In genomic region chr5:115748316-115748715, GRCm38 (mm10) we compare ENCODE assay signal across 22 mouse cellular contexts. TPM values are rescaled to one million over a fixed set of nuclear protein-coding genes. Genes with fewer than 3 reads are reported as not detected.
DNase-seq lines count a peak whose midpoint lies in the region; TF ChIP-seq lines count a peak whose summit lies in the region.
"Had no signal": no experiment of that assay in that cellular context is flagged by ENCODE, and none has a peak within 500 bp of the region (broad histone marks: within the 10 kb centered on the region; RNA-seq: fewer than 3 reads in every experiment).

No protein-coding gene starts in this region.

- 54% methylated on average over 8 of the region's 8 CpGs for WGBS in heart, embryonic 10.5 days

- peak; percentile 43 for DNase-seq in heart, adult 11 months
- DNase-seq in heart, embryonic 10.5 days (ENCODE audit: low spot score), result no peak
- DNase-seq in brain, embryonic 14.5 days (ENCODE audit: low read depth), result peak; percentile 15
- peak; percentile 58 for DNase-seq in retina, embryonic 14.5 days (ENCODE audit: low spot score)
- DNase-seq in retina, postnatal 1 day, result peak; percentile 62
- DNase-seq in adipocyte (ENCODE audit: low spot score), result no peak
- DNase-seq in left cerebral cortex, adult 18-20 months (ENCODE audit: low spot score in 2 of 2), result no peak
- DNase-seq in spleen, postnatal 10 days (ENCODE audit: low spot score in 2 of 2), result no peak
- DNase-seq: adrenal gland, adult 2 months; adrenal gland, adult 8-10 months; adrenal gland, postnatal 10 days; adrenal gland, postnatal 14 days; adrenal gland, postnatal 25 days; adrenal gland, postnatal 36 days; B cell, adult 2 months; cerebellum, adult 11 months; cerebellum, adult 11-12 months; cerebellum, adult 18-20 months; cerebellum, adult 2 months had no signal

- no peaks in the 10 kb centered on the region for H3K36me3 ChIP-seq in heart, embryonic 10.5 days
- H3K36me3 ChIP-seq: G1E had no signal

- H3K9me3 ChIP-seq in heart, embryonic 10.5 days, result no peaks in the 10 kb centered on the region
- H3K9me3 ChIP-seq: G1E had no signal

- no peak overlapping the region for H3K27ac ChIP-seq in heart, embryonic 10.5 days

- no peak for TF ChIP-seq POLR2A in brain, embryonic 14.5 days (IDR thresholded peaks at IDR 0.05; ENCODE audit: borderline replicate concordance, extremely low read depth, insufficient read depth, insufficient read length, poor library complexity, severe bottlenecking)

- no peak for TF ChIP-seq CTCF in brain, embryonic 14.5 days (IDR thresholded peaks at IDR 0.05; ENCODE audit: borderline replicate concordance, extremely low read depth, insufficient read depth, insufficient read length)

- H3K4me3 ChIP-seq in heart, embryonic 10.5 days, result no peak overlapping the region

- no peaks in the 10 kb centered on the region for H3K4me1 ChIP-seq in heart, embryonic 10.5 days

- no peaks in the 10 kb centered on the region for H3K27me3 ChIP-seq in heart, embryonic 10.5 days (ENCODE audit: insufficient read depth, poor library complexity, severe bottlenecking)
- H3K27me3 ChIP-seq: CH12.LX, Patski had no signal

RNA-seq across cellular contexts. Expression of gene Bicdl1, which starts 16.9 kb away (rescaled TPM):
- 8.2 and 11.1 TPM in 2 replicates for polyA plus RNA-seq in heart, embryonic 10.5 days (2016; fragmentation: Nextera tagmentation; extraction: Ambion mirVana)
- 165 and 168 TPM in 2 replicates for polyA plus RNA-seq in brain, embryonic 14.5 days (2012; rRNA removed)
- 100 to 1,000 TPM; 180 to 184 TPM for total RNA-seq in left cerebral cortex, adult 18-20 months (2021)

Comparison
In these comparisons a context has a peak if more than half of its experiments do, and no peak if none do; other contexts are left out.
1. DNase-seq: peak in heart, adult 11 months (single experiment), brain, embryonic 14.5 days (single experiment), retina, embryonic 14.5 days (single experiment) and retina, postnatal 1 day (single experiment); none in heart, embryonic 10.5 days (single experiment), adipocyte (single experiment), left cerebral cortex, adult 18-20 months (0 of 2) and spleen, postnatal 10 days (0 of 2).
2. RNA of gene Bicdl1, which starts 16.9 kb away (polyA plus RNA-seq): 165 to 168 TPM in brain, embryonic 14.5 days; 8.2 to 11.1 TPM in heart, embryonic 10.5 days; every median in the first group is over 10 times any median in the second.